Mouse (Mus musculus) liver, embryonic 15.5 days (tissue): Measurements from ENCODE around the gene Gm29797. TPM values are rescaled to one million over a fixed set of nuclear protein-coding genes. Genes with fewer than 3 reads are reported as not detected.

Experiments used
- ATAC-seq: fragments of 200-750 bp; cut with Nextera tagmentation; 2 replicates; pipeline ENCODE4 v1.8.0; 2017; ENCODE audit warnings: moderate number of reproducible peaks, mild to moderate bottlenecking, moderate library complexity; ENCODE audit not compliant: insufficient read depth
- H3K27ac ChIP-seq: fragments of 300-500 bp; sonication (generic); replicated peaks from 2 replicates; pipeline ENCODE4 v1.5.1; 2015; ENCODE audit warnings: mild to moderate bottlenecking, inconsistent platforms
- H3K27me3 ChIP-seq: fragments of 300-500 bp; sonication (generic); 2 replicates; pipeline ENCODE4 v1.6.1; 2015; ENCODE audit warnings: mild to moderate bottlenecking, inconsistent platforms
- H3K36me3 ChIP-seq: fragments of 300-500 bp; sonication (generic); replicated peaks from 2 replicates; pipeline ENCODE4 v1.6.1; 2015; ENCODE audit warnings: moderate library complexity, mild to moderate bottlenecking, inconsistent platforms
- H3K4me1 ChIP-seq: fragments of 300-500 bp; sonication (generic); replicated peaks from 2 replicates; pipeline ENCODE4 v1.6.1; 2015; ENCODE audit warnings: inconsistent platforms
- H3K4me2 ChIP-seq: fragments of 300-500 bp; sonication (generic); 2 replicates; pipeline ENCODE4 v1.6.1; 2015; ENCODE audit warnings: moderate library complexity, mild to moderate bottlenecking, inconsistent platforms
- H3K4me3 ChIP-seq: fragments of 300-500 bp; sonication (generic); replicated peaks from 2 replicates; pipeline ENCODE4 v1.5.1; 2015; ENCODE audit warnings: mild to moderate bottlenecking, inconsistent platforms
- H3K9ac ChIP-seq: fragments of 300-500 bp; sonication (generic); 2 replicates; pipeline ENCODE4 v1.6.1; 2015; ENCODE audit warnings: moderate library complexity, mild to moderate bottlenecking, inconsistent platforms
- H3K9me3 ChIP-seq: fragments of 300-500 bp; sonication (generic); replicated peaks from 2 replicates; pipeline ENCODE4 v1.6.1; 2016; ENCODE audit warnings: inconsistent platforms
- WGBS: fragments of 180-500 bp; shearing (Covaris S2); methylation state at CpG from one replicate; pipeline ENCODE4 v1.1.7; 2015; ENCODE audit warnings: mixed read lengths; ENCODE audit not compliant: insufficient replicate concordance; 5-methylcytosine and 5-hydroxymethylcytosine counted together
- polyA plus RNA-seq: library from polyadenylated mRNA; unstranded; fragments of >200 nt; fragmentation: Nextera tagmentation; extraction: Ambion mirVana; gene quantifications from 2 replicates; pipeline ENCODE4 v1.2.1, GENCODE M21; 2015

Gene Gm29797
- polyA plus RNA-seq, 1 experiment from 2014 or later = not detected

- no peak for ATAC-seq
- peaks cover 17% of the 10 kb centered on the region for H3K4me1 ChIP-seq
- no peak overlapping the region for H3K4me2 ChIP-seq
- H3K36me3 ChIP-seq = peaks cover 4% of the 10 kb centered on the region; the same call in 1 of the 2 replicates
- H3K4me3 ChIP-seq = no peak overlapping the region
- no peak overlapping the region for H3K9ac ChIP-seq
- 21% methylated on average over 1 of the region's 1 CpGs for WGBS
- peaks cover 14% of the 10 kb centered on the region for H3K27me3 ChIP-seq
- no peaks in the 10 kb centered on the region for H3K9me3 ChIP-seq
- no peak overlapping the region for H3K27ac ChIP-seq
Observed at GRCm38 (mm10) chr2:181684713-181685112, 27.9 kb downstream of the Gm29797 start.

GRCm38 (mm10) chr2:181685686-181686085 lies 28.9 kb downstream of the Gm29797 start:
- peaks cover 8% of the 10 kb centered on the region for H3K27me3 ChIP-seq
- 67% methylated on average over 4 of the region's 4 CpGs for WGBS
- H3K4me2 ChIP-seq = no peak overlapping the region
- H3K9ac ChIP-seq = no peak overlapping the region
- no peak overlapping the region for H3K4me3 ChIP-seq
- no peaks in the 10 kb centered on the region for H3K9me3 ChIP-seq
- peaks cover 4% of the 10 kb centered on the region; the same call in 1 of the 2 replicates for H3K36me3 ChIP-seq
- H3K4me1 ChIP-seq = peaks cover 7% of the 10 kb centered on the region
- no peak for ATAC-seq
- H3K27ac ChIP-seq = no peak overlapping the region

GRCm38 (mm10) chr2:181687586-181687985 lies 30.8 kb downstream of the Gm29797 start:
- peaks cover 2% of the 10 kb centered on the region for H3K27me3 ChIP-seq
- H3K4me1 ChIP-seq = no peaks in the 10 kb centered on the region; the same call in 1 of the 2 replicates

GRCm38 (mm10) chr2:181689466-181690160 lies 32.8 kb downstream of the Gm29797 start:
- no peak for ATAC-seq
- H3K9ac ChIP-seq = no peak overlapping the region
- no peak overlapping the region for H3K4me2 ChIP-seq
- H3K27me3 ChIP-seq = peaks cover 22% of the 10 kb centered on the region
- peaks cover 4% of the 10 kb centered on the region; the same call in 1 of the 2 replicates for H3K36me3 ChIP-seq
- no peak overlapping the region for H3K27ac ChIP-seq
- peaks cover 7% of the 10 kb centered on the region for H3K4me1 ChIP-seq
- H3K4me3 ChIP-seq = no peak overlapping the region
- H3K9me3 ChIP-seq = no peaks in the 10 kb centered on the region
- 74% methylated on average over 10 of the region's 10 CpGs for WGBS

More at GRCm38 (mm10) chr2:181687586-181687985, 30.8 kb downstream of the Gm29797 start:
- H3K27ac ChIP-seq = no peak overlapping the region
- peaks cover 4% of the 10 kb centered on the region; the same call in 1 of the 2 replicates for H3K36me3 ChIP-seq
- H3K9ac ChIP-seq = no peak overlapping the region
- H3K4me2 ChIP-seq = no peak overlapping the region
- no peak for ATAC-seq
- H3K4me3 ChIP-seq = no peak overlapping the region
- WGBS = 71% methylated on average over 8 of the region's 8 CpGs
- no peaks in the 10 kb centered on the region for H3K9me3 ChIP-seq

- Histone ChIP-seq H3K9ac (no peak overlapping the region), H3K4me3 (peak overlapping the region; percentile 31), H3K27ac (0 out of 2 replicates have a peak overlapping the region, but pooled peaks have one; percentile 0), H3K9me3 (no peaks in the 10 kb centered on the region), H3K36me3 (0 out of 2 replicates have a peak, but pooled peaks cover 4% of the 10 kb centered on the region), H3K4me1 (peaks cover 7% of the 10 kb centered on the region), H3K27me3 (peaks cover 29% of the 10 kb centered on the region), H3K4me2 (peak overlapping the region; percentile 74)
- WGBS = 61% methylated on average over 6 of the region's 6 CpGs
- ATAC-seq = no peak
Observed at GRCm38 (mm10) chr2:181691083-181691482, 34.2 kb downstream of the Gm29797 start.

- 0 out of 2 replicates have a peak overlapping the region, but pooled peaks have one; percentile 0 for H3K27ac ChIP-seq
- ATAC-seq = no peak
- H3K9ac ChIP-seq = no peak overlapping the region
- H3K4me2 ChIP-seq = peak overlapping the region; percentile 74
- H3K4me1 ChIP-seq = peaks cover 7% of the 10 kb centered on the region
- H3K4me3 ChIP-seq = peak overlapping the region; percentile 57
- H3K27me3 ChIP-seq = peaks cover 29% of the 10 kb centered on the region
- no peaks in the 10 kb centered on the region for H3K9me3 ChIP-seq
- WGBS = 23% methylated on average over 4 of the region's 4 CpGs
- H3K36me3 ChIP-seq = 0 out of 2 replicates have a peak, but pooled peaks cover 4% of the 10 kb centered on the region
Observed at GRCm38 (mm10) chr2:181691571-181691970, 34.7 kb downstream of the Gm29797 start.

- ATAC-seq = no peak
- WGBS = 49% methylated on average over 3 of the region's 3 CpGs
- Histone ChIP-seq H3K27me3 (peaks cover 29% of the 10 kb centered on the region), H3K4me1 (peaks cover 7% of the 10 kb centered on the region), H3K4me3 (peak overlapping the region; percentile 57), H3K9me3 (no peaks in the 10 kb centered on the region), H3K27ac (no peak overlapping the region), H3K4me2 (peak overlapping the region; percentile 74), H3K36me3 (0 out of 2 replicates have a peak, but pooled peaks cover 4% of the 10 kb centered on the region), H3K9ac (no peak overlapping the region)
Observed at GRCm38 (mm10) chr2:181692304-181692703, 35.5 kb downstream of the Gm29797 start.

GRCm38 (mm10) chr2:181693339-181694280 lies 36.8 kb downstream of the Gm29797 start, which contains the start of gene Rgs19:
Gene Rgs19 (minus strand): TSS chr2:181693977.
- peaks cover 29% of the 10 kb centered on the region for H3K27me3 ChIP-seq
- peak; percentile 67 for ATAC-seq
- peak within 1 kb of the TSS; percentile 57 for H3K4me3 ChIP-seq
- peak within 1 kb of the TSS; percentile 74 for H3K4me2 ChIP-seq
- under 1% methylated on average over 75 of the region's 75 CpGs for WGBS
- peaks cover 7% of the 10 kb centered on the region for H3K4me1 ChIP-seq
- peak within 1 kb of the TSS; percentile 39 for H3K9ac ChIP-seq
- no peak within 1 kb of the TSS for H3K27ac ChIP-seq
- H3K36me3 ChIP-seq = 0 out of 2 replicates have a peak, but pooled peaks cover 4% of the 10 kb centered on the region
- H3K9me3 ChIP-seq = no peaks in the 10 kb centered on the region

GRCm38 (mm10) chr2:181694581-181694980 lies 37.7 kb downstream of the Gm29797 start:
- Histone ChIP-seq H3K9me3 (no peaks in the 10 kb centered on the region), H3K9ac (no peak overlapping the region), H3K27me3 (peaks cover 29% of the 10 kb centered on the region), H3K4me3 (peak overlapping the region; percentile 57; the same call in 1 of the 2 replicates), H3K36me3 (no peaks in the 10 kb centered on the region), H3K4me2 (peak overlapping the region; percentile 74; the same call in 1 of the 2 replicates), H3K27ac (no peak overlapping the region), H3K4me1 (peaks cover 7% of the 10 kb centered on the region)
- 57% methylated on average over 3 of the region's 3 CpGs for WGBS
- ATAC-seq = no peak

GRCm38 (mm10) chr2:181695776-181696175 lies 38.9 kb downstream of the Gm29797 start:
- no peak overlapping the region for H3K4me2 ChIP-seq
- H3K9me3 ChIP-seq = no peaks in the 10 kb centered on the region
- no peak for ATAC-seq
- peaks cover 29% of the 10 kb centered on the region for H3K27me3 ChIP-seq
- peaks cover 7% of the 10 kb centered on the region for H3K4me1 ChIP-seq
- no peaks in the 10 kb centered on the region for H3K36me3 ChIP-seq
- 79% methylated on average over 1 of the region's 1 CpGs for WGBS
- H3K27ac ChIP-seq = no peak overlapping the region
- H3K9ac ChIP-seq = no peak overlapping the region
- H3K4me3 ChIP-seq = no peak overlapping the region
